Mouse (Mus musculus) kidney, postnatal 0 days (tissue): ENCODE measurements around the gene Fis1. TPM values are rescaled to one million over a fixed set of nuclear protein-coding genes. Genes with fewer than 3 reads are reported as not detected.
A peak's percentile ranks its signal among the peaks of the same experiment; 100 is the strongest.

Experiments used
- ATAC-seq: fragments of 200-750 bp; cut with Nextera tagmentation; replicated peaks from 2 replicates; pipeline ENCODE4 v1.8.0; 2017; ENCODE audit warnings: low read depth, moderate number of reproducible peaks, moderate TSS enrichment, moderate library complexity; ENCODE audit not compliant: low FRiP score
- DNase-seq: peaks from one replicate; pipeline ENCODE4 v3.0.0-alpha.2; 2016; ENCODE audit warnings: low spot score
- H3K27ac ChIP-seq: fragments of 300-500 bp; sonication (generic); 2 replicates; pipeline ENCODE4 v1.5.1; 2014; ENCODE audit warnings: mild to moderate bottlenecking
- H3K27me3 ChIP-seq: fragments of 300-500 bp; sonication (generic); 2 replicates; pipeline ENCODE4 v1.6.1; 2014; ENCODE audit warnings: low read length, mixed read lengths; ENCODE audit not compliant: insufficient read depth
- H3K36me3 ChIP-seq: fragments of 300-500 bp; sonication (generic); 2 replicates; pipeline ENCODE4 v1.6.1; 2014; ENCODE audit warnings: low read length, mixed read lengths; ENCODE audit not compliant: insufficient read depth
- H3K4me1 ChIP-seq: fragments of 300-500 bp; sonication (generic); replicated peaks from 2 replicates; pipeline ENCODE4 v1.6.1; 2014; ENCODE audit warnings: antibody characterized with exemption, low read length, mixed read lengths; ENCODE audit not compliant: insufficient read depth
- H3K4me2 ChIP-seq: fragments of 300-500 bp; sonication (generic); 2 replicates; pipeline ENCODE4 v1.6.1; 2014; ENCODE audit warnings: mild to moderate bottlenecking, low read length, moderate library complexity, mixed read lengths
- H3K4me3 ChIP-seq: fragments of 300-500 bp; sonication (generic); replicated peaks from 2 replicates; pipeline ENCODE4 v1.5.1; 2014; ENCODE audit warnings: low read depth, low read length
- H3K9ac ChIP-seq: fragments of 300-500 bp; sonication (generic); 2 replicates; pipeline ENCODE4 v1.6.1; 2014; ENCODE audit warnings: low read depth, low read length
- H3K9me3 ChIP-seq: fragments of 300-500 bp; sonication (generic); replicated peaks from 2 replicates; pipeline ENCODE4 v1.6.1; 2016; ENCODE audit warnings: low read length, inconsistent platforms, mixed read lengths
- CTCF ChIP-seq: IDR thresholded peaks from 2 replicates; pipeline ENCODE4 v1.5.1; 2016; ENCODE audit warnings: antibody characterized with exemption, low read depth, mild to moderate bottlenecking, moderate library complexity
- WGBS: fragments of 180-500 bp; shearing (Covaris S2); extraction: QIAGEN DNeasy Blood & Tissue Kit; methylation state at CpG from one replicate; pipeline ENCODE4 v1.1.7; 2014; 5-methylcytosine and 5-hydroxymethylcytosine counted together
- polyA plus RNA-seq: library from polyadenylated mRNA; unstranded; fragments of >200 nt; fragmentation: Nextera tagmentation; extraction: Ambion mirVana; gene quantifications from 2 replicates; pipeline ENCODE4 v1.2.1, GENCODE M21; 2015

Fis1 gene
- polyA plus RNA-seq, 1 experiment from 2014 or later, result 384 TPM

DNA sequence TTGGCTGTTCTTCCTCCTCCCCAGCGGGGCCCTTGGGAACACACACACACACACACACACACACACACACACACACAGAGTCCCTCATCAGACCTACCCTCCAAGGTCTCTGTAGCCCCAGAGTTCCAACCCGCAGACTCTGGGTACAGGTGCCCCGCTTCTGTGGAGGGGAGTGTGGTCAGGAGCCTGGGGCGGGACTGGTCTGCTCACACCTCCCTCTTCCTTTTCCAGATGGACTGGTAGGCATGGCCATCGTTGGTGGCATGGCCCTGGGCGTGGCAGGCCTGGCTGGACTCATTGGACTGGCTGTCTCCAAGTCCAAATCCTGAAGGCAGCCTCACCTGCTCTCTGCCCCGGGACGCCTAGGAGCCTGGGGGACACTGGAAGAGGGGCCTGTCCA, 12.6 kb downstream of the Fis1 start:
- no peaks in the 10 kb centered on the region for H3K27me3 ChIP-seq
- WGBS, result 75% methylated on average over 7 of the region's 8 CpGs
- H3K4me2 ChIP-seq, result peak overlapping the region; percentile 5; the same call in 1 of the 2 replicates
- H3K27ac ChIP-seq, result peak overlapping the region; percentile 84
- TF ChIP-seq CTCF, result no peak
- no peak overlapping the region for H3K4me3 ChIP-seq
- peaks cover 24% of the 10 kb centered on the region for H3K36me3 ChIP-seq
- peaks cover 36% of the 10 kb centered on the region for H3K4me1 ChIP-seq
- ATAC-seq (no peak), DNase-seq (no peak)
- H3K9me3 ChIP-seq, result no peaks in the 10 kb centered on the region
- peak overlapping the region; percentile 35; the same call in 1 of the 2 replicates for H3K9ac ChIP-seq

DNA sequence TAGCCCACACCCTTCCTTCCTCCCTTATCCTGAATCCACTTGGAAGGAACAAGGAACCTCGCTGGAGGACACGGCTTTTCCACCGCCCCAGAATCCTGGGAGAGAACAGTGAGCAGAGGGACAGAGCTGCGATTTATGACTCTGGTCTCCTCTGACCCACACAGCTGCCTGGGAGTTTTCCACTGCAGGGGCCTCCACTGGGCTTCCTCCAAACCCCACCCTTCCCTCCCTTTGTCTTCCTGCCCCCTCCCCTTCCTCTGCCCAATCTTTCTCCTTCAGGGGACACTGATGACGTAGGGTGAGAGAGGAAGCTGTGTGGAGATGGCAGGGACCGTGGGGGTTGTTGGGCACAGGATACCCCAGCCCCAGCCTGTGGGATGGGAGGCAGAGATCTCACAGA, 13.3 kb downstream of the Fis1 start, which contains the start of gene Cldn15:
Gene Cldn15 (plus strand): TSS at position 286 of the 400 bp plus-strand sequence.
- H3K36me3 ChIP-seq, result peaks cover 24% of the 10 kb centered on the region
- H3K9ac ChIP-seq, result peak within 1 kb of the TSS; percentile 35; the same call in 1 of the 2 replicates
- H3K4me2 ChIP-seq, result peak within 1 kb of the TSS; percentile 5
- DNase-seq, result peak; percentile 96
- H3K27ac ChIP-seq, result peak within 1 kb of the TSS; percentile 84
- WGBS, result 13% methylated on average over 6 of the region's 6 CpGs
- no peak within 1 kb of the TSS for H3K4me3 ChIP-seq
- no peak for TF ChIP-seq CTCF
- ATAC-seq, result peak; percentile 55
- no peaks in the 10 kb centered on the region for H3K27me3 ChIP-seq
- H3K4me1 ChIP-seq, result peaks cover 35% of the 10 kb centered on the region
- no peaks in the 10 kb centered on the region for H3K9me3 ChIP-seq

GRCm38 (mm10) chr5:136966861-136967455, 13.9 kb downstream of the Fis1 start:
- no peak for TF ChIP-seq CTCF
- peak overlapping the region; percentile 0 for H3K4me2 ChIP-seq
- no peak overlapping the region for H3K4me3 ChIP-seq
- peak overlapping the region; percentile 84 for H3K27ac ChIP-seq
- DNase-seq, result no peak
- H3K9ac ChIP-seq, result no peak overlapping the region
- H3K27me3 ChIP-seq, result no peaks in the 10 kb centered on the region
- peaks cover 24% of the 10 kb centered on the region for H3K36me3 ChIP-seq
- no peaks in the 10 kb centered on the region for H3K9me3 ChIP-seq
- 77% methylated on average over 4 of the region's 4 CpGs for WGBS
- ATAC-seq, result no peak
- H3K4me1 ChIP-seq, result peaks cover 31% of the 10 kb centered on the region

DNA sequence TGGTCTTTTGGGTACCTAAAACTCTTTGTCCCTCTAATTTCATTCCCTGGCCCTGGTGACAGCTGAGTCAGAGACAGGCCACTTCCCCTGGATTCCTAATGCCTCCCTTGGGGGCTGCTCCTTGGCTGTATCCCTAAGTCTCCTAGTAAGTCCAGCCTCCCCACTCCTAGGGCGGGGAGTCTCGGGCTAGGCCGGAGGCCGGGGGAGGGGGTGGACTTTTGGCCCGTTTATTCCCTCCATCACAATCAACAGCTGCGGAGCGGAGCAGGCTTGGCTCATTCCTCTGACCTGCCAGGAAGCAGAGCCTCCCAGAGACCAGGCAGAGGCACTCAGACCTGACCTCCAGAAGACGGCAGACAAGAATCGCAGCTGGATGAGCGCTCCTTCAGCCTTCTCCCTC, 14.5 kb downstream of the Fis1 start:
- peak overlapping the region; percentile 84 for H3K27ac ChIP-seq
- no peaks in the 10 kb centered on the region for H3K27me3 ChIP-seq
- H3K4me2 ChIP-seq, result peak overlapping the region; percentile 35
- DNase-seq (peak; percentile 89), ATAC-seq (peak; percentile 22; the same call in 1 of the 2 replicates)
- 31% methylated on average over 10 of the region's 10 CpGs for WGBS
- TF ChIP-seq CTCF, result no peak
- peak overlapping the region; percentile 14; the same call in 1 of the 2 replicates for H3K4me3 ChIP-seq
- no peaks in the 10 kb centered on the region for H3K9me3 ChIP-seq
- peak overlapping the region; percentile 23; the same call in 1 of the 2 replicates for H3K9ac ChIP-seq
- H3K4me1 ChIP-seq, result peaks cover 31% of the 10 kb centered on the region
- H3K36me3 ChIP-seq, result peaks cover 24% of the 10 kb centered on the region

DNA sequence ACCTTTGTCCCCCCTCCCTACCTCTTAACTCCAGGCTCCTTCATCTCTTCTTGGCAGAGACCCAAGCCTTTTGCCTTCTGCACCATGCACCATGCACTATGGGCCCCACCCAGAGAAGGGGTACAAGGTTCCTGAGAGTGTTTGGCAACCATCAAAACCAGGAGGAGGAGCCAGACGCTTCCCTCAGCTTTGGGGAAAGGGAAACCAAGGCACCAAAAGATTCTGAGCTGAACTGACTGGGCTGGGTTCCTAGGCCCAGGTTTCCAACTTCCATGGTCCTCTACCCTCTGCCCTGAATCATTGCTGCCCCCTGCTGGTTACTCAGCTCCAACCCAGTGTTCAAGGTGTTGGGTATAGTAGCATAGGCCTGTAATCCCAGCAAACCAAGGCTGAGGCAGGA, 17.6 kb downstream of the Fis1 start:
- H3K36me3 ChIP-seq, result peaks cover 3% of the 10 kb centered on the region; the same call in 1 of the 2 replicates
- ATAC-seq (no peak), DNase-seq (peak; percentile 75)
- TF ChIP-seq CTCF, result peak; percentile 92
- H3K27me3 ChIP-seq, result no peaks in the 10 kb centered on the region
- H3K9ac ChIP-seq, result no peak overlapping the region
- no peak overlapping the region for H3K4me2 ChIP-seq
- H3K27ac ChIP-seq, result no peak overlapping the region
- H3K9me3 ChIP-seq, result no peaks in the 10 kb centered on the region
- H3K4me3 ChIP-seq, result no peak overlapping the region
- H3K4me1 ChIP-seq, result peaks cover 17% of the 10 kb centered on the region
- WGBS, result 65% methylated on average over 1 of the region's 1 CpGs

DNA sequence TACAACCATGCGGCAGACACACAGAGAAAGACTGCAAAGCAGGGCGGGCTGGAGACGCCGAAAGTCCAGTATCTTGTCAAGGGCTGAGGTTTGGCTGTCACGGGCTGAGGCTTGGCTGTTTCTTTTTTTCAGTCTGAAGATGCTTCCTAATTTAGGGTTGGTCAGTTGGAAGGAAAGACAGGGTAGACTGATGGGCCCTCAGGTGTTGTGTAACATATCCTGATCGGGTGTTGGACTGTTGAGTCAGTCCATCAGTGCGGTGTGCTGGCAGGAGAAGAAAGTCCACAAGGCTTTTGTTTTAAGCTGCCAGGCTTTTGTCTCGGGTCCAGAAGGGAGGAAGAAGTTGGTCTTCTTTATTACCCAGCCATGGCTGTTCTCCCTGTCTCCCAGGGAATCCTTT, 20.6 kb downstream of the Fis1 start:
- Histone ChIP-seq H3K9ac (no peak overlapping the region), H3K4me2 (no peak overlapping the region), H3K36me3 (no peaks in the 10 kb centered on the region), H3K4me1 (no peaks in the 10 kb centered on the region; the same call in 1 of the 2 replicates), H3K27ac (no peak overlapping the region), H3K4me3 (no peak overlapping the region), H3K9me3 (no peaks in the 10 kb centered on the region), H3K27me3 (no peaks in the 10 kb centered on the region)
- ATAC-seq, result no peak
- TF ChIP-seq CTCF, result no peak
- WGBS, result 63% methylated on average over 8 of the region's 8 CpGs
- no peak for DNase-seq
